6 mouse cellular contexts compared by ENCODE assay signal in the genomic region with DNA sequence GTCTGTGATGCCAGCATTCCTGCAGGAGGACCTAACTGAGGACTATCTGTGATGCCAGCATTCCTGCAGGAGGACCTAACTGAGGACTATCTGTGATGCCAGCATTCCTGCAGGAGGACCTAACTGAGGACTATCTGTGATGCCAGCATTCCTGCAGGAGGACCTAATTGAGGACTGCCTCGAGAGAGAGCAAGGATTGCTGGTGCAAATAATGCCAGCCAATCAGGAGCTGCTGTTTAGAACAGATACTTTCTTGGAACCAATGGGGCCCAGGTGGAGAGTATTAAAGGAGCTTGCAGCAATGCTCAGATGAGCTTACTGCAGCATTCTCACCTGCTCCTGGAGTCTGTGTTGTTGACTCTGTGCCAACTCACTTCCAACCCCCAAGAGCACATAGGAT. TPM values are rescaled to one million over a fixed set of nuclear protein-coding genes. Genes with fewer than 3 reads are reported as not detected.
DNase-seq lines count a peak whose midpoint lies in the region; TF ChIP-seq lines count a peak whose summit lies in the region.
"Not testable (repeated sequence)": the region's sequence is repeated elsewhere in the genome, so short reads cannot be mapped to it uniquely, and the experiment has no call there.

No protein-coding gene starts in this region.

- H3K27ac ChIP-seq in cerebellum, adult 2 months (ENCODE audit: insufficient read depth, low read length) = not testable (repeated sequence)

- not testable (repeated sequence) for TF ChIP-seq POLR2A in cerebellum, adult 2 months (IDR thresholded peaks at IDR 0.05; ENCODE audit: borderline replicate concordance, insufficient read depth, low read length)

- H3K4me3 ChIP-seq in cerebellum, adult 2 months (replicated peaks; ENCODE audit: insufficient read depth, low read depth, low read length) = not testable (repeated sequence)

- not testable (repeated sequence) for H3K27me3 ChIP-seq in cerebellum, adult 2 months (ENCODE audit: control insufficient read depth, insufficient read depth, low read length)

- H3K4me1 ChIP-seq in cerebellum, adult 2 months (ENCODE audit: control insufficient read depth, insufficient read depth, low read length) = not testable (repeated sequence)

- DNase-seq in brain, adult 2 months (ENCODE audit: low read depth, low spot score) = peak; percentile 41
- peak; percentile 60 for DNase-seq in cerebellum, adult 11-12 months
- DNase-seq in cerebellum, adult 2 months = peak; percentile 46 to 53
- peak; percentile 63 for DNase-seq in cerebellum, adult 9-10 months
- DNase-seq in cerebellum, postnatal 10 days = peak; percentile 6 to 11
- peak; percentile 23 to 39 for DNase-seq in cerebellum, postnatal 25 days

- 19% methylated on average over 1 of the region's 1 CpGs for WGBS in cerebellum, adult 2 months

- not testable (repeated sequence) for TF ChIP-seq CTCF in cerebellum, adult 2 months (IDR thresholded peaks at IDR 0.05; ENCODE audit: borderline replicate concordance, insufficient read depth, low read depth, low read length)

RNA-seq across cellular contexts. Expression of a gene that starts 45.0 kb away (rescaled TPM):
- 1.3 and 1.8 TPM in 2 replicates for polyA plus RNA-seq in cerebellum, adult 2 months (2012; rRNA removed)

RNA-seq across cellular contexts. Expression of a gene that starts 47.7 kb away (rescaled TPM):
- polyA plus RNA-seq in cerebellum, adult 2 months (2012; rRNA removed) = 1.5 and 1.6 TPM in 2 replicates

Comparison
In these comparisons a context has a peak if more than half of its experiments do, and no peak if none do; other contexts are left out.
1. DNase-seq: peak in every context shown above with its lines; median percentile 63 in cerebellum, adult 9-10 months; 60 in cerebellum, adult 11-12 months; 50 in cerebellum, adult 2 months; 41 in brain, adult 2 months; 31 in cerebellum, postnatal 25 days; 8 in cerebellum, postnatal 10 days.